Mouse (Mus musculus) G1E (cell line): ENCODE measurements around the gene Cab39l.

ENCODE experiments used
- CTCF ChIP-seq: IDR thresholded peaks from 2 replicates; pipeline ENCODE4 v1.5.1; 2012; ENCODE audit warnings: low read depth, low read length, inconsistent platforms, mixed read lengths
- GATA1 ChIP-seq: IDR thresholded peaks from 2 replicates; pipeline ENCODE4 v1.6.1; 2012; ENCODE audit warnings: borderline replicate concordance, low read length, inconsistent platforms, mixed read lengths
- POLR2AphosphoS5 ChIP-seq: IDR thresholded peaks from 2 replicates; pipeline ENCODE4 v1.6.1; 2012; ENCODE audit warnings: low read depth, low read length, inconsistent platforms; ENCODE audit not compliant: insufficient replicate concordance

DNA sequence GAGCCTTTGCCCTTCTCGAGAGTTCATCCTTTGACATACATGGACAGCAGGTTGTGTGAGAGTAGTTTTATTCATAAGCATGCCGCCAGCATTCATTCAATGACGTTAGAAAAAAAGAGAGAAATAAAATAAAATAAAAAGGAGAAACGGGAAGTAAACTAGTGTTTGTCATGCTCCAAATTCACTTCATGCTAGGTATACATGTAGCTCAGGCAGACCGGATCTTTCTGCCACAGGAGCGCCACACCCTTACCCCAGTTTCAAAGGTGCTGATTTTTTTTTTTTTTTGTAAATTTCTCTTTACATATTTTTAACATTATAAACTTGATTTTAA lies 667 bp downstream of the Cab39l start:
- no peak for TF ChIP-seq CTCF
- TF ChIP-seq GATA1, result no peak
- no peak for TF ChIP-seq POLR2AphosphoS5
